Mouse (Mus musculus): ENCODE results near the gene Rgsl1.

GRCm38 (mm10) chr1:153776257-153776656 is 67.7 kb downstream of the Rgsl1 start:
- TF ChIP-seq CTCF (IDR thresholded peaks at IDR 0.05; ENCODE audit: low read depth, low read length) (no peak), POLR2A (IDR thresholded peaks at IDR 0.05; ENCODE audit: extremely low read depth, insufficient read depth, low read length) (no peak)

Measured in liver, adult 2 months (tissue).